Comparison of ENCODE assay signal across 10 mouse cellular contexts in the genomic region with DNA sequence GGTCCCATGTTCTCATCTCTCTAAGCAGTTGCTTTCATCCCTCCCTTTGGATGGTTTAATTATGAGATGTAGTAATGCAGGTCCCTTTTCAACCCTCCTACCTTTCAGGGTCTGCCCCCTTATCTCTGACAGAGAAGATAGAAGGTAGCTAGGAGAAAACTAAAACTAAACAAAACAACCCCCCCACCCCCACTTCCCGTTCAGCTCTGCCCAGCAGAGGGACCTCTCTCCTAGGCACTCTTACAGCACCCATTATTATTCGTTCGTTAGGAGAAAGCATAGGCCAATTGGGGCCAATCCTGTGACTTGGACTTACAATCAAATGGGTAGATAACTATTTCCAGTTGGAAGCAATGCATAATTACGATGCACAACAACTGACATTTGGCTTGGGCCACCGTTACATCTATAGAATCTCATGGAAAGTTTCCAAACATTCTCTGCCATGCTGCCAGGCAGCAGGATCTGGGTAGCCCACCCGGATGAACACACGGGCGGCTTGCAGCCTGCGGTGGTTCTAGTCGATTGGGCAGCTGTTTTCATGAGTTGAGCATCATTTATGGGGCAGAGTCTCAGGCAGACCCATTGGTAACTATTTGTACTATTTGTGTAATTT.
DNase-seq lines count a peak whose midpoint lies in the region; ATAC-seq and TF ChIP-seq lines count a peak whose summit lies in the region.
"Had no signal": no experiment of that assay in that cellular context is flagged by ENCODE, and none has a peak within 500 bp of the region (broad histone marks: within the 10 kb centered on the region; RNA-seq: fewer than 3 reads in every experiment).

No protein-coding gene starts in this region.

- dilution Hi-C loops in CH12.LX (cut with MboI; ENCODE audit: extremely low pct_ligation_motif_present, extremely low pct_unique_long_range_greater_than_20kb, low sequenced_read_pairs) = no loop called here

- no peaks in the 10 kb centered on the region for H3K79me2 ChIP-seq in CH12.LX (replicated peaks; ENCODE audit: control insufficient read depth, extremely low read depth, insufficient read depth, poor library complexity, severe bottlenecking)

- no peak for ATAC-seq in kidney, postnatal 0 days (replicated peaks; ENCODE audit: low FRiP score, low read depth)
- no peak for ATAC-seq in forebrain, embryonic 14.5 days
- ATAC-seq in midbrain, embryonic 13.5 days = no peak

- in situ Hi-C loops in CH12.LX (cut with MboI; ENCODE audit: low pct_ligation_motif_present, low pct_unique_long_range_greater_than_20kb, low sequenced_read_pairs) = no loop called here

- H3K9ac ChIP-seq in kidney, postnatal 0 days (ENCODE audit: low read depth, low read length) = no peak overlapping the region
- H3K9ac ChIP-seq in CH12.LX (ENCODE audit: insufficient read depth, low read depth) = no peak overlapping the region
- no peak overlapping the region for H3K9ac ChIP-seq in forebrain, embryonic 14.5 days (ENCODE audit: low read length)
- H3K9ac ChIP-seq in midbrain, embryonic 13.5 days (replicated peaks) = no peak overlapping the region
- H3K9ac ChIP-seq: limb, embryonic 15.5 days had no signal

- TF ChIP-seq RAD21 in CH12.LX (IDR thresholded peaks at IDR 0.05; ENCODE audit: low read depth, low read length) = peak; percentile 29

- H3K4me3 ChIP-seq in kidney, postnatal 0 days (replicated peaks; ENCODE audit: low read depth, low read length) = no peak overlapping the region
- no peak overlapping the region for H3K4me3 ChIP-seq in CH12.LX (replicated peaks in 1 of 3; ENCODE audit: low read depth in 2 of 3, low read length in 2 of 3, poor library complexity in 1 of 3)
- no peak overlapping the region for H3K4me3 ChIP-seq in forebrain, embryonic 14.5 days (ENCODE audit: low read depth, low read length)
- no peak overlapping the region for H3K4me3 ChIP-seq in midbrain, embryonic 13.5 days (replicated peaks)
- H3K4me3 ChIP-seq: limb, embryonic 15.5 days had no signal

- peak; percentile 26; the same call in 1 of the 2 replicates for TF ChIP-seq CTCF in kidney, postnatal 0 days (IDR thresholded peaks at IDR 0.05; ENCODE audit: low read depth)
- peak in 1 of 2 experiments; percentile 39; a peak in 2 of 4 replicates for TF ChIP-seq CTCF in CH12.LX (conservative IDR thresholded peaks at IDR 0.05 in 1 of 2, IDR thresholded peaks at IDR 0.05 in 1 of 2; ENCODE audit: low read depth in 2 of 2, low read length in 2 of 2)

- no peak for TF ChIP-seq POLR2A in CH12.LX (IDR thresholded peaks at IDR 0.05; ENCODE audit: low read depth, low read length)

- no peaks in the 10 kb centered on the region for H3K36me3 ChIP-seq in kidney, postnatal 0 days (ENCODE audit: insufficient read depth, low read length)
- H3K36me3 ChIP-seq in CH12.LX (replicated peaks in 1 of 2; ENCODE audit: control insufficient read depth in 1 of 2, insufficient read depth in 1 of 2, low read length in 1 of 2) = no peaks in the 10 kb centered on the region
- H3K36me3 ChIP-seq in forebrain, embryonic 14.5 days (ENCODE audit: control insufficient read depth, insufficient read depth, low read length) = no peaks in the 10 kb centered on the region
- no peaks in the 10 kb centered on the region for H3K36me3 ChIP-seq in midbrain, embryonic 13.5 days
- H3K36me3 ChIP-seq: limb, embryonic 15.5 days had no signal

- no peak overlapping the region for H3K27ac ChIP-seq in kidney, postnatal 0 days
- no peak overlapping the region for H3K27ac ChIP-seq in CH12.LX (ENCODE audit: insufficient read depth, low read depth)
- H3K27ac ChIP-seq in forebrain, embryonic 14.5 days (ENCODE audit: low read depth, low read length) = no peak overlapping the region
- H3K27ac ChIP-seq in midbrain, embryonic 13.5 days = no peak overlapping the region
- H3K27ac ChIP-seq: limb, embryonic 15.5 days had no signal

- no peaks in the 10 kb centered on the region; the same call in 1 of the 2 replicates for H3K9me3 ChIP-seq in kidney, postnatal 0 days (replicated peaks; ENCODE audit: low read length)
- no peaks in the 10 kb centered on the region for H3K9me3 ChIP-seq in CH12.LX (replicated peaks; ENCODE audit: low read length)
- no peaks in the 10 kb centered on the region for H3K9me3 ChIP-seq in forebrain, embryonic 14.5 days (replicated peaks; ENCODE audit: control insufficient read depth, low read length)
- H3K9me3 ChIP-seq in midbrain, embryonic 13.5 days = no peaks in the 10 kb centered on the region
- H3K9me3 ChIP-seq: limb, embryonic 15.5 days had no signal

- 50% methylated on average over 10 of the region's 10 CpGs for WGBS in kidney, postnatal 0 days
- 45% methylated on average over 10 of the region's 10 CpGs for WGBS in forebrain, embryonic 14.5 days
- WGBS in midbrain, embryonic 13.5 days = 82% methylated on average over 10 of the region's 10 CpGs

- peak; percentile 17 for DNase-seq in kidney, postnatal 0 days (ENCODE audit: low spot score)
- DNase-seq in kidney, postnatal 10 days = no peak
- peak; percentile 64 for DNase-seq in CD4-positive helper T cell, adult 2 months (ENCODE audit: low read depth, low spot score)
- DNase-seq in CH12.LX (ENCODE audit: extremely low read depth) = no peak
- DNase-seq in forebrain, embryonic 14.5 days (ENCODE audit: low spot score) = peak; percentile 72
- DNase-seq in right cerebral cortex, postnatal 10 days (ENCODE audit: low spot score in 2 of 2) = no peak
- DNase-seq: cerebellum, postnatal 36 days; heart, adult 18-20 months had no signal

- no peaks in the 10 kb centered on the region for H3K4me1 ChIP-seq in kidney, postnatal 0 days (replicated peaks; ENCODE audit: insufficient read depth, low read length)
- H3K4me1 ChIP-seq in CH12.LX (ENCODE audit: control insufficient read depth in 1 of 2, insufficient read depth in 2 of 2) = no peaks in the 10 kb centered on the region
- peaks cover 17% of the 10 kb centered on the region for H3K4me1 ChIP-seq in forebrain, embryonic 14.5 days (ENCODE audit: control insufficient read depth, insufficient read depth, low read length)
- H3K4me1 ChIP-seq in midbrain, embryonic 13.5 days (replicated peaks) = no peaks in the 10 kb centered on the region; the same call in 1 of the 2 replicates

- H3K27me3 ChIP-seq in kidney, postnatal 0 days (ENCODE audit: insufficient read depth, low read length) = no peaks in the 10 kb centered on the region
- no peaks in the 10 kb centered on the region for H3K27me3 ChIP-seq in CH12.LX (replicated peaks)
- H3K27me3 ChIP-seq in forebrain, embryonic 14.5 days (replicated peaks; ENCODE audit: control insufficient read depth, insufficient read depth, low read length) = no peaks in the 10 kb centered on the region
- H3K27me3 ChIP-seq in midbrain, embryonic 13.5 days = no peaks in the 10 kb centered on the region
- H3K27me3 ChIP-seq: limb, embryonic 15.5 days had no signal

- no peak for TF ChIP-seq EP300 in CH12.LX (IDR thresholded peaks at IDR 0.05; ENCODE audit: low read length)

- H3K4me2 ChIP-seq in kidney, postnatal 0 days (ENCODE audit: low read length) = no peak overlapping the region
- no peak overlapping the region for H3K4me2 ChIP-seq in CH12.LX (ENCODE audit: insufficient read depth, low read depth, poor library complexity, severe bottlenecking)
- no peak overlapping the region for H3K4me2 ChIP-seq in forebrain, embryonic 14.5 days (ENCODE audit: low read length)
- no peak overlapping the region for H3K4me2 ChIP-seq in midbrain, embryonic 13.5 days (replicated peaks)
- H3K4me2 ChIP-seq: limb, embryonic 15.5 days had no signal

TF ChIP-seq in CH12.LX, 34 proteins besides CTCF, POLR2A, EP300 and RAD21:
- TF ChIP-seq MXI1 (IDR thresholded peaks at IDR 0.05; ENCODE audit: low read depth, low read length) (no peak), HCFC1 (IDR thresholded peaks at IDR 0.05; ENCODE audit: low read depth, low read length) (no peak), SMC3 (IDR thresholded peaks at IDR 0.05; ENCODE audit: low read depth, low read length) (peak; percentile 34)
TF ChIP-seq in CH12.LX: peak in this region for 1.

Comparison
In these comparisons a context has a peak if more than half of its experiments do, and no peak if none do; other contexts are left out.
1. DNase-seq: peak in kidney, postnatal 0 days (single experiment), CD4-positive helper T cell, adult 2 months (single experiment) and forebrain, embryonic 14.5 days (single experiment); none in kidney, postnatal 10 days (single experiment), CH12.LX (single experiment) and right cerebral cortex, postnatal 10 days (0 of 2).